Mouse (Mus musculus) c-Kit-positive CD71-positive TER-119-negative erythroid progenitor cells, embryonic 14.5 days (primary cell): ENCODE data around the gene Rsph6a.

Source experiments
- DNase-seq: peaks from one replicate; pipeline ENCODE4 v3.0.0-alpha.2; 2013; ENCODE audit warnings: low read depth

Gene Rsph6a

GRCm38 (mm10) chr7:19098811-19099210, 44.3 kb downstream of the Rsph6a start:
- DNase-seq, result no peak

- no peak for DNase-seq
Measured at GRCm38 (mm10) chr7:19100290-19100689, 45.8 kb downstream of the Rsph6a start.

GRCm38 (mm10) chr7:19103741-19104140, 49.3 kb downstream of the Rsph6a start:
- DNase-seq, result no peak

- DNase-seq, result no peak
Measured at GRCm38 (mm10) chr7:19104486-19104885, 50.0 kb downstream of the Rsph6a start.

- DNase-seq, result no peak
Measured at GRCm38 (mm10) chr7:19107436-19107835, 52.9 kb downstream of the Rsph6a start.

- no peak for DNase-seq
Measured at GRCm38 (mm10) chr7:19109565-19109964, 55.1 kb downstream of the Rsph6a start.

GRCm38 (mm10) chr7:19118028-19118771, 63.7 kb downstream of the Rsph6a start, which contains the start of gene Gm4969:
TSS of gene Gm4969 (minus strand) at chr7:19118368.
- DNase-seq, result no peak

GRCm38 (mm10) chr7:19119083-19119482, 64.6 kb downstream of the Rsph6a start:
- DNase-seq, result no peak

GRCm38 (mm10) chr7:19119631-19120429, 65.3 kb downstream of the Rsph6a start, which contains the start of gene Fbxo46:
TSS of gene Fbxo46 (plus strand) at chr7:19119859.
- DNase-seq, result peak; percentile 98

GRCm38 (mm10) chr7:19121686-19122085, 67.2 kb downstream of the Rsph6a start:
- DNase-seq, result no peak
